Mouse (Mus musculus) limb, embryonic 14.5 days (tissue): ENCODE measurements at regions not wholly inside any gene's neighbourhood (a gene's known extent, or its start where the extent isn't known, plus 50 kb on each side); places are given as distances from the start of the nearest gene placed in this dataset.
A peak's percentile ranks its signal among the peaks of the same experiment; 100 is the strongest.
"Not testable (repeated sequence)": the region's sequence is repeated elsewhere in the genome, so short reads cannot be mapped to it uniquely, and the experiment has no call there.

ENCODE experiments used
- ATAC-seq: fragments of 200-750 bp; cut with Nextera tagmentation; 2 replicates; pipeline ENCODE4 v1.8.0; 2017; ENCODE audit warnings: low read depth, moderate number of reproducible peaks, moderate TSS enrichment; ENCODE audit not compliant: low FRiP score
- DNase-seq: peaks from one replicate; pipeline ENCODE4 v3.0.0-alpha.2; 2015; ENCODE audit warnings: low spot score
- H3K27ac ChIP-seq: fragments of 300-500 bp; sonication (generic); replicated peaks from 2 replicates; pipeline ENCODE4 v1.5.1; 2014; ENCODE audit warnings: low read depth, mild to moderate bottlenecking, low read length, moderate library complexity, mixed read lengths
- H3K27me3 ChIP-seq: fragments of 300-500 bp; sonication (generic); 2 replicates; pipeline ENCODE4 v1.6.1; 2014; ENCODE audit warnings: low read length, mixed read lengths; ENCODE audit not compliant: control insufficient read depth, insufficient read depth
- H3K36me3 ChIP-seq: fragments of 300-500 bp; sonication (generic); 2 replicates; pipeline ENCODE4 v1.6.1; 2014; ENCODE audit warnings: mild to moderate bottlenecking, low read length, moderate library complexity, mixed read lengths; ENCODE audit not compliant: control insufficient read depth, insufficient read depth
- H3K4me1 ChIP-seq: fragments of 300-500 bp; sonication (generic); 2 replicates; pipeline ENCODE4 v1.6.1; 2014; ENCODE audit warnings: antibody characterized with exemption, low read length, mixed read lengths; ENCODE audit not compliant: control insufficient read depth, insufficient read depth
- H3K4me2 ChIP-seq: fragments of 300-500 bp; sonication (generic); replicated peaks from 2 replicates; pipeline ENCODE4 v1.6.1; 2014; ENCODE audit warnings: low read depth, mild to moderate bottlenecking, low read length, moderate library complexity; ENCODE audit not compliant: severe bottlenecking
- H3K4me3 ChIP-seq: fragments of 300-500 bp; sonication (generic); replicated peaks from 2 replicates; pipeline ENCODE4 v1.5.1; 2014; ENCODE audit warnings: low read length
- H3K9ac ChIP-seq: fragments of 300-500 bp; sonication (generic); 2 replicates; pipeline ENCODE4 v1.6.1; 2014; ENCODE audit warnings: mild to moderate bottlenecking, low read depth, low read length, moderate library complexity; ENCODE audit not compliant: severe bottlenecking
- H3K9me3 ChIP-seq: fragments of 300-500 bp; sonication (generic); 2 replicates; pipeline ENCODE4 v1.6.1; 2016; ENCODE audit warnings: low read length; ENCODE audit not compliant: control insufficient read depth
- POLR2A ChIP-seq: fragments of 200-500 bp; IDR thresholded peaks from 2 replicates; pipeline ENCODE4 v1.8.0; 2012; ENCODE audit warnings: inconsistent platforms, mild to moderate bottlenecking, moderate library complexity, borderline replicate concordance; ENCODE audit not compliant: insufficient read depth, insufficient read length; ENCODE audit errors: extremely low read depth
- WGBS: fragments of 180-500 bp; shearing (Covaris S2); extraction: QIAGEN DNeasy Blood & Tissue Kit; methylation state at CpG from one replicate; pipeline ENCODE4 v1.1.7; 2014; 5-methylcytosine and 5-hydroxymethylcytosine counted together

- Histone ChIP-seq H3K27me3 (no peaks in the 10 kb centered on the region), H3K9me3 (no peaks in the 10 kb centered on the region), H3K4me1 (peaks cover 11% of the 10 kb centered on the region), H3K36me3 (no peaks in the 10 kb centered on the region), H3K4me2 (no peak overlapping the region), H3K4me3 (no peak overlapping the region), H3K27ac (no peak overlapping the region), H3K9ac (no peak overlapping the region)
- ATAC-seq (no peak), DNase-seq (no peak)
- WGBS, result 89% methylated on average over 8 of the region's 8 CpGs
- TF ChIP-seq POLR2A, result no peak
Measured at GRCm38 (mm10) chr13:98438206-98438605, 53.6 kb downstream of the Gm10320 start.

GRCm38 (mm10) chr13:98436961-98437360 is 54.8 kb downstream of the Gm10320 start:
- Histone ChIP-seq H3K27me3 (no peaks in the 10 kb centered on the region), H3K9me3 (no peaks in the 10 kb centered on the region), H3K27ac (no peak overlapping the region), H3K9ac (no peak overlapping the region), H3K4me2 (no peak overlapping the region), H3K4me3 (no peak overlapping the region), H3K4me1 (peaks cover 11% of the 10 kb centered on the region), H3K36me3 (no peaks in the 10 kb centered on the region)
- DNase-seq (no peak), ATAC-seq (no peak)
- no peak for TF ChIP-seq POLR2A
- WGBS, result 34% methylated on average over 8 of the region's 8 CpGs

GRCm38 (mm10) chr13:98435245-98435975 is 56.4 kb downstream of the Gm10320 start:
- Histone ChIP-seq H3K4me2 (no peak overlapping the region), H3K9ac (no peak overlapping the region), H3K4me1 (peaks cover 11% of the 10 kb centered on the region), H3K27me3 (peaks cover 11% of the 10 kb centered on the region), H3K4me3 (no peak overlapping the region), H3K9me3 (no peaks in the 10 kb centered on the region), H3K27ac (no peak overlapping the region), H3K36me3 (no peaks in the 10 kb centered on the region)
- ATAC-seq (no peak), DNase-seq (no peak)
- TF ChIP-seq POLR2A, result no peak
- 93% methylated on average over 8 of the region's 8 CpGs for WGBS

- Histone ChIP-seq H3K27me3 (peaks cover 35% of the 10 kb centered on the region), H3K4me1 (no peaks in the 10 kb centered on the region), H3K27ac (no peak overlapping the region), H3K9ac (no peak overlapping the region), H3K4me2 (no peak overlapping the region), H3K9me3 (no peaks in the 10 kb centered on the region), H3K36me3 (no peaks in the 10 kb centered on the region), H3K4me3 (no peak overlapping the region)
- WGBS, result 33% methylated on average over 21 of the region's 21 CpGs
- no peak for TF ChIP-seq POLR2A
- DNase-seq (no peak), ATAC-seq (no peak)
Measured at GRCm38 (mm10) chr13:98429851-98430250, 62.0 kb downstream of the Gm10320 start.

- H3K27me3 ChIP-seq, result peaks cover 40% of the 10 kb centered on the region
- H3K4me1 ChIP-seq, result peaks cover 13% of the 10 kb centered on the region
- WGBS, result 6% methylated on average over 13 of the region's 16 CpGs
- H3K9me3 ChIP-seq, H3K4me3 ChIP-seq, H3K9ac ChIP-seq, ATAC-seq, H3K27ac ChIP-seq, H3K36me3 ChIP-seq, DNase-seq: not testable (repeated sequence)
- peak overlapping the region; percentile 31 for H3K4me2 ChIP-seq
Measured at GRCm38 (mm10) chr13:98427660-98428059, 64.1 kb downstream of the Gm10320 start.
